Mouse (Mus musculus): ENCODE measurements around the gene Fhl3.

DNA sequence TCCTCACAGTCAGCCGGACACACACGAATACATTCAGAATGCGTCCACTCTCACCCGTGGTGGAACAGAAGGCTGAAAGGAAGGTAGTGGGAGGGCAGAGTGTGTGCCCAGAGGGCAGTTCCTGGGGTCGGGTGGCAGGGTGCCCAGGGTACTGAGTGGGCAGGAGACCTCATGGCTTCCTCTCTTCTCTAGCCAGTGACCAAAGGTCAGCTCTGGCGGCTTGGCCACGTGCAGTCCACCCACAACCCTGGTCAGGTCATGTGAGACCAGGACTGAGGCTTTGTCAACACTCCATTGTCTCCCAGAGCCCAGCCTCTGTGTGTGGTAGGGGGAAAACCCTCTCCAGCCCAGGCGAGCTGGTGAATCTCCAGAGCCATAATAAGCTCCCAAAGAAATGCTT is 30.3 kb upstream of the Fhl3 start:
- TF ChIP-seq CTCF (IDR thresholded peaks at IDR 0.05; ENCODE audit: low read depth): no peak
- TF ChIP-seq EP300 (IDR thresholded peaks at IDR 0.05; ENCODE audit: low read depth): no peak

All from liver, postnatal 0 days (tissue).